Mouse (Mus musculus): ENCODE data around the gene Lctl. TPM values are rescaled to one million over a fixed set of nuclear protein-coding genes. Genes with fewer than 3 reads are reported as not detected.
A peak's percentile ranks its signal among the peaks of the same experiment; 100 is the strongest.

Gene Lctl
- polyA plus RNA-seq, 1 experiment from 2014 or later: not detected

- Histone ChIP-seq H3K4me1 (ENCODE audit: control insufficient read depth, insufficient read depth, low read length) (peaks cover 19% of the 10 kb centered on the region), H3K27me3 (ENCODE audit: control insufficient read depth, insufficient read depth, low read length) (no peaks in the 10 kb centered on the region), H3K9ac (ENCODE audit: low read length) (peak overlapping the region; percentile 87), H3K27ac (ENCODE audit: low read length) (peak overlapping the region; percentile 82), H3K36me3 (ENCODE audit: control insufficient read depth, insufficient read depth) (peaks cover 27% of the 10 kb centered on the region), H3K4me3 (ENCODE audit: low read length) (peak overlapping the region; percentile 98), H3K4me2 (ENCODE audit: low read depth, low read length) (peak overlapping the region; percentile 69), H3K9me3 (replicated peaks; ENCODE audit: control insufficient read depth, low read length) (no peaks in the 10 kb centered on the region)
- WGBS: 2% methylated on average over 18 of the region's 18 CpGs
- peak; percentile 24; the same call in 1 of the 2 replicates for ATAC-seq (replicated peaks; ENCODE audit: extremely low read depth, insufficient read depth, low FRiP score)
Measured at GRCm38 (mm10) chr9:64172145-64172815, 55.3 kb downstream of the Lctl start.

- H3K4me3 ChIP-seq (ENCODE audit: low read length): peak within 1 kb of the TSS; percentile 98
- peaks cover 19% of the 10 kb centered on the region for H3K4me1 ChIP-seq (ENCODE audit: control insufficient read depth, insufficient read depth, low read length)
- H3K9ac ChIP-seq (ENCODE audit: low read length): peak within 1 kb of the TSS; percentile 87
- H3K27ac ChIP-seq (ENCODE audit: low read length): peak within 1 kb of the TSS; percentile 82
- no peaks in the 10 kb centered on the region for H3K27me3 ChIP-seq (ENCODE audit: control insufficient read depth, insufficient read depth, low read length)
- under 1% methylated on average over 42 of the region's 42 CpGs for WGBS
- no peaks in the 10 kb centered on the region for H3K9me3 ChIP-seq (replicated peaks; ENCODE audit: control insufficient read depth, low read length)
- H3K36me3 ChIP-seq (ENCODE audit: control insufficient read depth, insufficient read depth): peaks cover 33% of the 10 kb centered on the region
- peak within 1 kb of the TSS; percentile 89 for H3K4me2 ChIP-seq (ENCODE audit: low read depth, low read length)
- peak; percentile 82 for ATAC-seq (replicated peaks; ENCODE audit: extremely low read depth, insufficient read depth, low FRiP score)
Measured at GRCm38 (mm10) chr9:64172816-64173665, 56.1 kb downstream of the Lctl start, which contains the start of the genes Zwilch and Rpl4. Zwilch (minus strand) TSS chr9:64173104. Rpl4 (plus strand) TSS chr9:64173375.

GRCm38 (mm10) chr9:64173666-64174220, 56.8 kb downstream of the Lctl start:
- Histone ChIP-seq H3K9me3 (replicated peaks; ENCODE audit: control insufficient read depth, low read length) (no peaks in the 10 kb centered on the region), H3K36me3 (ENCODE audit: control insufficient read depth, insufficient read depth) (peaks cover 37% of the 10 kb centered on the region), H3K27me3 (ENCODE audit: control insufficient read depth, insufficient read depth, low read length) (no peaks in the 10 kb centered on the region), H3K9ac (ENCODE audit: low read length) (peak overlapping the region; percentile 87), H3K4me1 (ENCODE audit: control insufficient read depth, insufficient read depth, low read length) (peaks cover 19% of the 10 kb centered on the region), H3K4me2 (ENCODE audit: low read depth, low read length) (peak overlapping the region; percentile 89), H3K27ac (ENCODE audit: low read length) (peak overlapping the region; percentile 71), H3K4me3 (ENCODE audit: low read length) (peak overlapping the region; percentile 98)
- WGBS: under 1% methylated on average over 16 of the region's 16 CpGs
- ATAC-seq (replicated peaks; ENCODE audit: extremely low read depth, insufficient read depth, low FRiP score): no peak

DNA sequence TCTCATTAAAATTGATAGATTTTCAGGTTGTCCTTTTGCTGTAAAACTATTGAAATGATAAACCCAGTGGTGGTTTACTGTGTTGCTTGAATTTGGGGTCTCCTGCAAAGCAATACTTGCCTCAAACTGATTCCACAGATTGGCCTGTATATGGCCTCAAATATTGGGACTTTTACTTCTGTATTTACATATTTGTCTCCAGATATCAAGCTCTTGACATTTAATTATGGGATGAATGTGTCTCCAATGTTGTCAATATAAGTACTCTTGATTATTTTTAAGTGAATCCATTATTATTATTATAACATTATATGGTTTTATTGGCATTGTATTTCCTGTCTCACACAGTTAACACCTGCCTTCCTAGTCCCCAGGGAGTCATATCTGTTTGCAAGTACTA, 57.4 kb downstream of the Lctl start:
- Histone ChIP-seq H3K9ac (ENCODE audit: low read length) (peak overlapping the region; percentile 87), H3K27me3 (ENCODE audit: control insufficient read depth, insufficient read depth, low read length) (no peaks in the 10 kb centered on the region), H3K27ac (ENCODE audit: low read length) (no peak overlapping the region), H3K4me2 (ENCODE audit: low read depth, low read length) (peak overlapping the region; percentile 89), H3K36me3 (ENCODE audit: control insufficient read depth, insufficient read depth) (peaks cover 37% of the 10 kb centered on the region), H3K9me3 (replicated peaks; ENCODE audit: control insufficient read depth, low read length) (no peaks in the 10 kb centered on the region), H3K4me3 (ENCODE audit: low read length) (peak overlapping the region; percentile 98), H3K4me1 (ENCODE audit: control insufficient read depth, insufficient read depth, low read length) (peaks cover 19% of the 10 kb centered on the region)
- ATAC-seq (replicated peaks; ENCODE audit: extremely low read depth, insufficient read depth, low FRiP score): no peak

GRCm38 (mm10) chr9:64174766-64175165, 57.8 kb downstream of the Lctl start:
- Histone ChIP-seq H3K27me3 (ENCODE audit: control insufficient read depth, insufficient read depth, low read length) (no peaks in the 10 kb centered on the region), H3K36me3 (ENCODE audit: control insufficient read depth, insufficient read depth) (peaks cover 37% of the 10 kb centered on the region), H3K4me2 (ENCODE audit: low read depth, low read length) (peak overlapping the region; percentile 89; the same call in 1 of the 2 replicates), H3K27ac (ENCODE audit: low read length) (no peak overlapping the region), H3K9ac (ENCODE audit: low read length) (peak overlapping the region; percentile 87; the same call in 1 of the 2 replicates), H3K4me3 (ENCODE audit: low read length) (peak overlapping the region; percentile 13; the same call in 1 of the 2 replicates), H3K9me3 (replicated peaks; ENCODE audit: control insufficient read depth, low read length) (no peaks in the 10 kb centered on the region), H3K4me1 (ENCODE audit: control insufficient read depth, insufficient read depth, low read length) (peaks cover 21% of the 10 kb centered on the region)
- WGBS: 48% methylated on average over 8 of the region's 8 CpGs
- ATAC-seq (replicated peaks; ENCODE audit: extremely low read depth, insufficient read depth, low FRiP score): no peak

- Histone ChIP-seq H3K4me2 (ENCODE audit: low read depth, low read length) (no peak overlapping the region), H3K4me3 (ENCODE audit: low read length) (no peak overlapping the region), H3K9me3 (replicated peaks; ENCODE audit: control insufficient read depth, low read length) (no peaks in the 10 kb centered on the region), H3K9ac (ENCODE audit: low read length) (no peak overlapping the region), H3K27ac (ENCODE audit: low read length) (no peak overlapping the region), H3K4me1 (ENCODE audit: control insufficient read depth, insufficient read depth, low read length) (peaks cover 26% of the 10 kb centered on the region), H3K36me3 (ENCODE audit: control insufficient read depth, insufficient read depth) (peaks cover 37% of the 10 kb centered on the region), H3K27me3 (ENCODE audit: control insufficient read depth, insufficient read depth, low read length) (no peaks in the 10 kb centered on the region)
- WGBS: 85% methylated on average over 11 of the region's 11 CpGs
- no peak for ATAC-seq (replicated peaks; ENCODE audit: extremely low read depth, insufficient read depth, low FRiP score)
Measured at GRCm38 (mm10) chr9:64175378-64175777, 58.4 kb downstream of the Lctl start.

DNA sequence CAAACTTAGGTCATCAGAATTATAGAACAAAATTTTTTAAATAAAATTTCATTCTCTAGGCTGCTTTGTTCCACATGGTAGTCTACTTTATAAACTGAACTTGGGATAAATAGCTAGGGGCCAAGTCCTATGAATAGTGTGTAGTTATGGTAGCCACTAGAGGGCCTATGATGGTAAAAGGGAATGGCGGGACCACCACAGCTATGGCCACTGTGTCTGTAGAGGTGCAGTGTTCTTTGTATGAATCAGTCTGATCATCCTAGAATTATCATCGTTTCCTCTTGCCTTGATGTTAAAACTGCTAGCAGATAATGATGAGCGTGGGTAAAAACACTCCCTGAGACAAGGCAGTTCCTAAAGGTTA, 61.6 kb downstream of the Lctl start:
- Histone ChIP-seq H3K9ac (ENCODE audit: low read length) (peak overlapping the region; percentile 80), H3K4me1 (ENCODE audit: control insufficient read depth, insufficient read depth, low read length) (peaks cover 15% of the 10 kb centered on the region), H3K27ac (ENCODE audit: low read length) (peak overlapping the region; percentile 87), H3K4me3 (ENCODE audit: low read length) (peak overlapping the region; percentile 78), H3K4me2 (ENCODE audit: low read depth, low read length) (peak overlapping the region; percentile 78), H3K36me3 (ENCODE audit: control insufficient read depth, insufficient read depth) (peaks cover 52% of the 10 kb centered on the region), H3K9me3 (replicated peaks; ENCODE audit: control insufficient read depth, low read length) (no peaks in the 10 kb centered on the region), H3K27me3 (ENCODE audit: control insufficient read depth, insufficient read depth, low read length) (no peaks in the 10 kb centered on the region)
- 0 out of 2 replicates have a peak, but pooled peaks have one; percentile 42 for ATAC-seq (replicated peaks; ENCODE audit: extremely low read depth, insufficient read depth, low FRiP score)
- WGBS: 35% methylated on average over 3 of the region's 3 CpGs

GRCm38 (mm10) chr9:64178974-64179646, 62.2 kb downstream of the Lctl start, which contains the start of gene Snapc5:
Snapc5 (plus strand) TSS chr9:64179274.
- under 1% methylated on average over 35 of the region's 35 CpGs for WGBS

More at GRCm38 (mm10) chr9:64178974-64179646, 62.2 kb downstream of the Lctl start, which contains the start of gene Snapc5:
- peak within 1 kb of the TSS; percentile 87 for H3K27ac ChIP-seq (ENCODE audit: low read length)
- ATAC-seq (replicated peaks; ENCODE audit: extremely low read depth, insufficient read depth, low FRiP score): peak; percentile 95
- peak within 1 kb of the TSS; percentile 78 for H3K4me3 ChIP-seq (ENCODE audit: low read length)
- peak within 1 kb of the TSS; percentile 78 for H3K4me2 ChIP-seq (ENCODE audit: low read depth, low read length)
- H3K36me3 ChIP-seq (ENCODE audit: control insufficient read depth, insufficient read depth): peaks cover 52% of the 10 kb centered on the region
- no peaks in the 10 kb centered on the region for H3K9me3 ChIP-seq (replicated peaks; ENCODE audit: control insufficient read depth, low read length)
- H3K27me3 ChIP-seq (ENCODE audit: control insufficient read depth, insufficient read depth, low read length): no peaks in the 10 kb centered on the region
- peaks cover 13% of the 10 kb centered on the region for H3K4me1 ChIP-seq (ENCODE audit: control insufficient read depth, insufficient read depth, low read length)
- H3K9ac ChIP-seq (ENCODE audit: low read length): peak within 1 kb of the TSS; percentile 80

Data from heart, embryonic 16.5 days (tissue).